Mouse (Mus musculus) heart, postnatal 0 days (tissue): ENCODE measurements around the gene Rtn4rl1.

Source experiments
- CTCF ChIP-seq: IDR thresholded peaks from 2 replicates; pipeline ENCODE4 v1.5.1; 2016; ENCODE audit warnings: antibody characterized with exemption, control low read depth, low read depth
- EP300 ChIP-seq: IDR thresholded peaks from 2 replicates; pipeline ENCODE4 v1.6.1; 2016; ENCODE audit warnings: antibody characterized with exemption, low read depth

- TF ChIP-seq CTCF (no peak), EP300 (no peak)
Observed at GRCm38 (mm10) chr11:75212876-75213275, 19.3 kb downstream of the Rtn4rl1 start.
